Mouse (Mus musculus) Muller cell, postnatal 12 days (primary cell): ENCODE measurements around the gene Ttc33.

Experiments used
- DNase-seq: peaks from one replicate; pipeline ENCODE4 v3.0.0-alpha.2; 2015; ENCODE audit errors: inconsistent ontology term

Gene Ttc33

DNA sequence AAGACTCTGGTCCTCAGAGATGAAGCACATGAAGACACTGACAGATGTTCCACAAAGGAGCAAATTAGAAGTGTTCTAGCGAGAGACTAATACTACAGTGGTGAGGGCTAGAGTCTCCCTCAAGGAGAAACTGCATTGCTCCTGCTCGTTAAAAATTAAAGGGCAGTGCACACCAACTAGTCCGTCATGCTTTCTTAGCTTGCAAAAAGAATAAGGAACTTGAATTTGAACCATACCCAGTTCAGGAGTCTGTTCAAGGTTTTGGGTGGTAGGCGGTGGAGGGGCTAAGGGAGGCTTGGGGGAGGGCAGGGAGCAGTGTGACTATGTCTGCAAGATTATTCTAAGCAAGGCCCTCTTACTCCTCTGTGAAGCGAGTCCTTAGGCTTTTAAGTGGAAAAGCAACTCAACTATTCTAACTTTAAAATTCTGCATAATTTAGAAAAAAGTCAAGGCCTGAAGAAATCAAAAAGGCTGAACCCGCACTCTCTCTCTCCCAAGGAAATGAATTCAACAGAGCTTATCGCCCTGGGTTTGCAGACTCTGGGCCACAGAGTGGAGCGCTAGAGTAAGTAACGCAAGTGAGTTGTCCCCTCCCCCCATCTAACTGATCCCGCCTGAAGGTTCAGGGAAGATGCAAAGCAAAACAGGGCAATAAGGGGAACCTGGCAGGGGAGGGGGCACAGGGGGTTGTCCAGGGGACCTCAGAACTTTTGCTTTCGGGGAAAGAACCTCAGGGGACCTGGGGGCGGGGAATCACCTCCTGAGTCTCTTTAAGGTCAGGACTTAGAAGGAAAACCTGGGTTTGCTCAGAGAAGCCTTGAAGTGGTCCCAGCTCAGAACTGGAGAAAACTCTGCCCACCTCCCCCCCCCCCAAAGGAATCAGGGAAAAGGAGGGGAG lies 56.2 kb downstream of the Ttc33 start:
- DNase-seq = peak; percentile 57

DNA sequence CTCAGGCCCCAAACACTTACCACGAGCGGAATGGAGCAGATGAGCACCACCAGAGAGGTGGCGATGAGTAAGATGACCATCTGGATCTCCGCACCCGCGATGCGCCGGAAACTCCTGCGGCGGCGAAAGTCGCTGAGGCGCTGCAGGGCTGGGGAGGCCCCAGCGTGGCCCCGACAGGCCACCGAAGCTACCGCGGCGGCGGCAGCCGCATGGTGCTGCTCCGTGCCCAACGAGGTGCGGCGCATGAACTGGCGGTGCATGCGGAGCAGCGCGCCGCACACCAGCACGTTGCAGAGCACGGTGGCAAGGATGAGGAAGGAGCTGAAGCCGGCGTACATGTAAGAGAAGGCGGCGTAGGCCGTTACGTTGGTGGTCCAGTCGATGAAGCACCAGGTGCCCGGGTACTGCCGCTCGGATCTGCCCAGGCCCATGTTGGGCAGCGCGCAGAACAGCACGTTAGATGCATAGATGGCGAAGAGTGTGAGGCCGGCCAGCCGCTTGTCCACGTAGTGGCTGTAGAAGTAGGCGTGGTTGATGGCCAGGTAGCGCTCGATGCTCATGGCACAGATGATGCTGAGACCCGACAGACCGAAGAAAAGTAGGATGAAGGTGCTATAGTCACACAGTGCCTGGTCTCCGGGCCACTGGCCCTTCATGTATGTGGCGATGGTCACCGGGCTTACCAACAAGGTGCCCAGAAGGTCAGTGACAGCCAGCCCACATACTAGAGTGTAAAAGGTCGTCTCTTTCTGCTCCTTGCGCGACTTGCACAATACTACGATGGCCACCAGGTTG lies 57.1 kb downstream of the Ttc33 start:
- peak; percentile 52 for DNase-seq

- DNase-seq = peak; percentile 50
These were observed 58.0 kb downstream of the Ttc33 start for GRCm38 (mm10) chr15:5243036-5243958.

- DNase-seq = peak; percentile 97
These were observed 58.9 kb downstream of the Ttc33 start, which contains the start of gene Ptger4 for GRCm38 (mm10) chr15:5243959-5244905. TSS of gene Ptger4 (minus strand) at chr15:5244187.

GRCm38 (mm10) chr15:5250182-5250581 lies 64.9 kb downstream of the Ttc33 start:
- no peak for DNase-seq

- peak; percentile 27 for DNase-seq
These were observed 74.9 kb downstream of the Ttc33 start for GRCm38 (mm10) chr15:5260183-5260582.

DNA sequence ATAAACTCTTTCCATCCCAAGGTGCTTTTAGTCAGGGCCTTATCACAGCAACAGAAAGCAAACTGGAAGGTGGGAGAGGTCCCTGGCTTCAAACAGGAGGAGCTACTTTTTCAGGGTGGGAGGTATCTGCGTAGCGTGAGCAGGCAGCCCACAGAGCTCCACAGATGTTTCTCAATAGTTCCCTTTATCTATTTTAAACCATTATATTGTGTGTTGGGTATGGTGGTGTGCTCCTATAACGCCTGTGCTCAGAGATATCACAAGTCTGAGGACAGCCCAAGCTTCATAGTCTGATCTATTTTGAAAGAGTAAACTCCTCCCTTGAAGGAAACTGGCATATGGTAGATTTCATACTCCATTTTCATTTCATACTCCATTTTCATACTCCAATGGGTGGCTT lies 75.7 kb downstream of the Ttc33 start:
- no peak for DNase-seq

DNA sequence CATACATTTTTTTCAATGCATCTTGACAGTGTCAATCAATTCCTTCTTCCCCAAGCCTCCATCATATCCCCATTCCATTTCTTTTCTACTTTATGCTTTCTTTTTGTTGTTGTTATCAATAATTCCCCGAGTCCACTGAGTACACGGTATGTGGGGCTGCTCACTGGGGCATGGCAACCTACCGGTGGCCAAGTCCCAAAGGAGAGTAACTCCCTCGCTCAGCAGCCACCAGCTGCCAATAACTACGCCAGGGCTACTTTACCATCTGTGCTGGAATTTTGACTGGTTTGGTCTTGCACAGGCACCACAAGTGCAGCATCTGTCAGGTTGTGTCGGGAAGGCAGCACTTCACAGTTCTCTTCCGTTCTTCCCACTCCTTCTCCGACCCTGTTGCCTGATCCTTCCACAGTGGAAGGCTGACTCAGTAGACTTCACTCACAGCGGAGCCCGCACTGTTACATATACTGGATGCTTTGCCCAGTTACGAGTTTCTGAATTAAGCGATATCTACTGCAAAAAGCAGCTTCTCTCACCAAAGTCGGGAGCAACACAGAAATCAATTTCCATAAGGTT lies 76.9 kb downstream of the Ttc33 start:
- DNase-seq = no peak

GRCm38 (mm10) chr15:5262874-5263504 lies 77.7 kb downstream of the Ttc33 start:
- no peak for DNase-seq

GRCm38 (mm10) chr15:5266095-5266494 lies 80.8 kb downstream of the Ttc33 start:
- DNase-seq = no peak
